Mouse (Mus musculus): ENCODE data around the gene Rps6kb2. TPM values are rescaled to one million over a fixed set of nuclear protein-coding genes. Genes with fewer than 3 reads are reported as not detected.
"Not testable (repeated sequence)": the region's sequence is repeated elsewhere in the genome, so short reads cannot be mapped to it uniquely, and the experiment has no call there.

The Rps6kb2 gene
- polyA plus RNA-seq, 1 experiment from 2014 or later, result 57.0 TPM

GRCm38 (mm10) chr19:4124432-4124831 lies 38.7 kb downstream of the Rps6kb2 start:
- no peaks in the 10 kb centered on the region for H3K27me3 ChIP-seq (ENCODE audit: insufficient read depth, poor library complexity, severe bottlenecking)
- H3K4me3 ChIP-seq, result no peak overlapping the region
- H3K4me1 ChIP-seq, result peaks cover 28% of the 10 kb centered on the region
- peaks cover 19% of the 10 kb centered on the region for H3K36me3 ChIP-seq
- WGBS, result 81% methylated on average over 4 of the region's 4 CpGs
- no peak for DNase-seq (ENCODE audit: low spot score)
- no peak overlapping the region for H3K27ac ChIP-seq
- no peaks in the 10 kb centered on the region for H3K9me3 ChIP-seq

- Histone ChIP-seq H3K4me3 (no peak overlapping the region), H3K4me1 (peaks cover 28% of the 10 kb centered on the region), H3K36me3 (peaks cover 14% of the 10 kb centered on the region), H3K27me3 (ENCODE audit: insufficient read depth, poor library complexity, severe bottlenecking) (no peaks in the 10 kb centered on the region), H3K9me3 (no peaks in the 10 kb centered on the region), H3K27ac (no peak overlapping the region)
- 79% methylated on average over 7 of the region's 7 CpGs for WGBS
- no peak for DNase-seq (ENCODE audit: low spot score)
Measured at GRCm38 (mm10) chr19:4122411-4123370, 40.5 kb downstream of the Rps6kb2 start.

GRCm38 (mm10) chr19:4121896-4122295 lies 41.3 kb downstream of the Rps6kb2 start:
- H3K9me3 ChIP-seq; H3K27me3 ChIP-seq (ENCODE audit: insufficient read depth, poor library complexity, severe bottlenecking); DNase-seq (ENCODE audit: low spot score); H3K4me3 ChIP-seq: not testable (repeated sequence)
- peaks cover 18% of the 10 kb centered on the region for H3K36me3 ChIP-seq
- peak overlapping the region; percentile 89 for H3K27ac ChIP-seq
- H3K4me1 ChIP-seq, result peaks cover 20% of the 10 kb centered on the region
- 60% methylated on average over 6 of the region's 6 CpGs for WGBS

GRCm38 (mm10) chr19:4121097-4121805 lies 41.9 kb downstream of the Rps6kb2 start:
- peaks cover 24% of the 10 kb centered on the region for H3K36me3 ChIP-seq
- peak overlapping the region; percentile 62 for H3K4me3 ChIP-seq
- peak overlapping the region; percentile 89 for H3K27ac ChIP-seq
- WGBS, result 4% methylated on average over 38 of the region's 38 CpGs
- no peaks in the 10 kb centered on the region for H3K27me3 ChIP-seq (ENCODE audit: insufficient read depth, poor library complexity, severe bottlenecking)
- peak; percentile 98 for DNase-seq (ENCODE audit: low spot score)
- H3K4me1 ChIP-seq, result peaks cover 14% of the 10 kb centered on the region; the same call in 1 of the 2 replicates
- H3K9me3 ChIP-seq, result no peaks in the 10 kb centered on the region

- peak overlapping the region; percentile 62 for H3K4me3 ChIP-seq
- no peak for DNase-seq (ENCODE audit: low spot score)
- no peaks in the 10 kb centered on the region for H3K9me3 ChIP-seq
- no peaks in the 10 kb centered on the region for H3K27me3 ChIP-seq (ENCODE audit: insufficient read depth, poor library complexity, severe bottlenecking)
- H3K36me3 ChIP-seq, result peaks cover 32% of the 10 kb centered on the region
- H3K4me1 ChIP-seq, result peaks cover 13% of the 10 kb centered on the region; the same call in 1 of the 2 replicates
- H3K27ac ChIP-seq, result no peak overlapping the region
- WGBS, result 89% methylated on average over 2 of the region's 2 CpGs
Measured at GRCm38 (mm10) chr19:4120496-4120895, 42.7 kb downstream of the Rps6kb2 start.

- Histone ChIP-seq H3K27ac (no peak overlapping the region), H3K4me3 (peak overlapping the region; percentile 62; the same call in 1 of the 2 replicates)
- WGBS, result 81% methylated on average over 6 of the region's 6 CpGs
Measured at GRCm38 (mm10) chr19:4119716-4120487, 43.3 kb downstream of the Rps6kb2 start.

GRCm38 (mm10) chr19:4118350-4118749 lies 44.8 kb downstream of the Rps6kb2 start:
- Histone ChIP-seq H3K27me3 (ENCODE audit: insufficient read depth, poor library complexity, severe bottlenecking) (no peaks in the 10 kb centered on the region), H3K4me3 (no peak overlapping the region), H3K36me3 (peaks cover 53% of the 10 kb centered on the region), H3K4me1 (peaks cover 30% of the 10 kb centered on the region), H3K27ac (no peak overlapping the region), H3K9me3 (no peaks in the 10 kb centered on the region)
- no peak for DNase-seq (ENCODE audit: low spot score)
- WGBS, result 90% methylated on average over 2 of the region's 2 CpGs

More at GRCm38 (mm10) chr19:4119716-4120487, 43.3 kb downstream of the Rps6kb2 start:
- no peak for DNase-seq (ENCODE audit: low spot score)
- no peaks in the 10 kb centered on the region for H3K9me3 ChIP-seq
- H3K27me3 ChIP-seq (ENCODE audit: insufficient read depth, poor library complexity, severe bottlenecking), result no peaks in the 10 kb centered on the region
- peaks cover 15% of the 10 kb centered on the region; the same call in 1 of the 2 replicates for H3K4me1 ChIP-seq
- H3K36me3 ChIP-seq, result peaks cover 38% of the 10 kb centered on the region

GRCm38 (mm10) chr19:4117006-4117405 lies 46.1 kb downstream of the Rps6kb2 start:
- Histone ChIP-seq H3K4me3 (no peak overlapping the region), H3K27ac (no peak overlapping the region), H3K27me3 (ENCODE audit: insufficient read depth, poor library complexity, severe bottlenecking) (no peaks in the 10 kb centered on the region), H3K36me3 (peaks cover 66% of the 10 kb centered on the region), H3K9me3 (no peaks in the 10 kb centered on the region), H3K4me1 (peaks cover 33% of the 10 kb centered on the region)
- 96% methylated on average over 7 of the region's 7 CpGs for WGBS
- DNase-seq (ENCODE audit: low spot score), result no peak

- peaks cover 78% of the 10 kb centered on the region for H3K36me3 ChIP-seq
- H3K27ac ChIP-seq, result no peak overlapping the region
- no peaks in the 10 kb centered on the region for H3K9me3 ChIP-seq
- no peaks in the 10 kb centered on the region for H3K27me3 ChIP-seq (ENCODE audit: insufficient read depth, poor library complexity, severe bottlenecking)
- no peak for DNase-seq (ENCODE audit: low spot score)
- WGBS, result 80% methylated on average over 11 of the region's 11 CpGs
- H3K4me1 ChIP-seq, result peaks cover 33% of the 10 kb centered on the region
- no peak overlapping the region for H3K4me3 ChIP-seq
Measured at GRCm38 (mm10) chr19:4115816-4116215, 47.3 kb downstream of the Rps6kb2 start.

GRCm38 (mm10) chr19:4115144-4115543 lies 48.0 kb downstream of the Rps6kb2 start:
- peaks cover 30% of the 10 kb centered on the region for H3K4me1 ChIP-seq
- 93% methylated on average over 10 of the region's 10 CpGs for WGBS
- H3K4me3 ChIP-seq, result no peak overlapping the region
- DNase-seq (ENCODE audit: low spot score), result no peak
- peaks cover 82% of the 10 kb centered on the region for H3K36me3 ChIP-seq
- no peak overlapping the region for H3K27ac ChIP-seq
- no peaks in the 10 kb centered on the region for H3K27me3 ChIP-seq (ENCODE audit: insufficient read depth, poor library complexity, severe bottlenecking)
- no peaks in the 10 kb centered on the region for H3K9me3 ChIP-seq

- Histone ChIP-seq H3K36me3 (peaks cover 82% of the 10 kb centered on the region), H3K27ac (no peak overlapping the region)
- 85% methylated on average over 10 of the region's 10 CpGs for WGBS
Measured at GRCm38 (mm10) chr19:4114551-4114950, 48.6 kb downstream of the Rps6kb2 start.

GRCm38 (mm10) chr19:4113806-4114230 lies 49.3 kb downstream of the Rps6kb2 start:
- no peak overlapping the region for H3K4me3 ChIP-seq
- H3K27ac ChIP-seq, result peak overlapping the region; percentile 37; the same call in 1 of the 2 replicates
- H3K9me3 ChIP-seq, result no peaks in the 10 kb centered on the region
- no peak for DNase-seq (ENCODE audit: low spot score)
- peaks cover 80% of the 10 kb centered on the region for H3K36me3 ChIP-seq
- no peaks in the 10 kb centered on the region for H3K27me3 ChIP-seq (ENCODE audit: insufficient read depth, poor library complexity, severe bottlenecking)
- 51% methylated on average over 5 of the region's 5 CpGs for WGBS
- peaks cover 29% of the 10 kb centered on the region for H3K4me1 ChIP-seq

More at GRCm38 (mm10) chr19:4114551-4114950, 48.6 kb downstream of the Rps6kb2 start:
- Histone ChIP-seq H3K4me1 (peaks cover 29% of the 10 kb centered on the region), H3K27me3 (ENCODE audit: insufficient read depth, poor library complexity, severe bottlenecking) (no peaks in the 10 kb centered on the region), H3K9me3 (no peaks in the 10 kb centered on the region), H3K4me3 (no peak overlapping the region)
- no peak for DNase-seq (ENCODE audit: low spot score)

Data from heart, embryonic 10.5 days (tissue).